Mouse (Mus musculus): ENCODE measurements around the gene Mgat4e. TPM values are rescaled to one million over a fixed set of nuclear protein-coding genes. Genes with fewer than 3 reads are reported as not detected.

Gene Mgat4e
- polyA plus RNA-seq, 1 experiment from 2014 or later: not detected

- no peak for ATAC-seq (ENCODE audit: insufficient number of reproducible peaks, insufficient read depth, low FRiP score, low read depth)
- Histone ChIP-seq H3K9ac (replicated peaks; ENCODE audit: low read depth, low read length) (no peak overlapping the region), H3K27ac (ENCODE audit: low read length) (no peak overlapping the region), H3K9me3 (ENCODE audit: control insufficient read depth, low read depth, low read length) (no peaks in the 10 kb centered on the region), H3K36me3 (ENCODE audit: control insufficient read depth, insufficient read depth, low read length) (no peaks in the 10 kb centered on the region), H3K4me1 (ENCODE audit: control insufficient read depth, insufficient read depth, low read length) (no peaks in the 10 kb centered on the region), H3K4me2 (replicated peaks; ENCODE audit: low read depth, low read length) (no peak overlapping the region), H3K4me3 (ENCODE audit: low read depth, low read length) (no peak overlapping the region), H3K27me3 (ENCODE audit: control insufficient read depth, insufficient read depth, low read length) (no peaks in the 10 kb centered on the region)
- WGBS: 66% methylated on average over 1 of the region's 1 CpGs
Measured at GRCm38 (mm10) chr1:134573300-134573931, 23.9 kb upstream of the Mgat4e start.

- Histone ChIP-seq H3K9ac (replicated peaks; ENCODE audit: low read depth, low read length) (no peak overlapping the region), H3K9me3 (ENCODE audit: control insufficient read depth, low read depth, low read length) (no peaks in the 10 kb centered on the region), H3K27me3 (ENCODE audit: control insufficient read depth, insufficient read depth, low read length) (no peaks in the 10 kb centered on the region), H3K4me2 (replicated peaks; ENCODE audit: low read depth, low read length) (no peak overlapping the region), H3K36me3 (ENCODE audit: control insufficient read depth, insufficient read depth, low read length) (no peaks in the 10 kb centered on the region), H3K27ac (ENCODE audit: low read length) (no peak overlapping the region), H3K4me1 (ENCODE audit: control insufficient read depth, insufficient read depth, low read length) (0 out of 2 replicates have a peak, but pooled peaks cover 7% of the 10 kb centered on the region), H3K4me3 (ENCODE audit: low read depth, low read length) (no peak overlapping the region)
- no peak for ATAC-seq (ENCODE audit: insufficient number of reproducible peaks, insufficient read depth, low FRiP score, low read depth)
- WGBS: 66% methylated on average over 3 of the region's 3 CpGs
Measured at GRCm38 (mm10) chr1:134570631-134571030, 21.1 kb upstream of the Mgat4e start.

DNA sequence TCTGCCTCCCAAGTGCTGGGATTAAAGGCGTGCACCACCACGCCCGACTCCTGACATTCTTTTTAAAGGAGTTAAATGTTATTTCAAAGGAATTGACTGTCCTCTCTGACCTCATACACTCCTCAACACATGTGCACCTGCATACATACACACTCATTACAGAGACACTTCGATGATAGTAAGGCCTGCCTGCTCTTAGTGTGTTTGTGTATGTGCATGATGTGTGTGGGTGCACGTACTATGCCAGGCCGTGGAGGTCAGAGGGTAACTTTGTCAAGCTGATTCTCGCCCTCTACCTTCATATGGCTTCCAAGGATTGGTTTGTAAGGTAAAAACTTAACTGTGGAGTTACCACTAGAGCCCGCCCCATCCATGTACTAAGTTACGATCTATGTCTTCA is 20.7 kb upstream of the Mgat4e start:
- H3K36me3 ChIP-seq (ENCODE audit: control insufficient read depth, insufficient read depth, low read length): no peaks in the 10 kb centered on the region
- no peak overlapping the region for H3K27ac ChIP-seq (ENCODE audit: low read length)
- WGBS: 88% methylated on average over 9 of the region's 9 CpGs
- no peak for ATAC-seq (ENCODE audit: insufficient number of reproducible peaks, insufficient read depth, low FRiP score, low read depth)
- H3K9me3 ChIP-seq (ENCODE audit: control insufficient read depth, low read depth, low read length): no peaks in the 10 kb centered on the region
- H3K4me1 ChIP-seq (ENCODE audit: control insufficient read depth, insufficient read depth, low read length): 0 out of 2 replicates have a peak, but pooled peaks cover 7% of the 10 kb centered on the region
- H3K4me2 ChIP-seq (replicated peaks; ENCODE audit: low read depth, low read length): no peak overlapping the region
- no peak overlapping the region for H3K4me3 ChIP-seq (ENCODE audit: low read depth, low read length)
- no peaks in the 10 kb centered on the region for H3K27me3 ChIP-seq (ENCODE audit: control insufficient read depth, insufficient read depth, low read length)
- no peak overlapping the region for H3K9ac ChIP-seq (replicated peaks; ENCODE audit: low read depth, low read length)

GRCm38 (mm10) chr1:134567511-134567910 is 18.0 kb upstream of the Mgat4e start:
- 0 out of 2 replicates have a peak, but pooled peaks cover 9% of the 10 kb centered on the region for H3K4me1 ChIP-seq (ENCODE audit: control insufficient read depth, insufficient read depth, low read length)
- no peak overlapping the region for H3K27ac ChIP-seq (ENCODE audit: low read length)
- H3K4me2 ChIP-seq (replicated peaks; ENCODE audit: low read depth, low read length): no peak overlapping the region
- H3K9ac ChIP-seq (replicated peaks; ENCODE audit: low read depth, low read length): no peak overlapping the region
- H3K9me3 ChIP-seq (ENCODE audit: control insufficient read depth, low read depth, low read length): no peaks in the 10 kb centered on the region
- H3K36me3 ChIP-seq (ENCODE audit: control insufficient read depth, insufficient read depth, low read length): no peaks in the 10 kb centered on the region
- ATAC-seq (ENCODE audit: insufficient number of reproducible peaks, insufficient read depth, low FRiP score, low read depth): no peak
- no peaks in the 10 kb centered on the region for H3K27me3 ChIP-seq (ENCODE audit: control insufficient read depth, insufficient read depth, low read length)
- H3K4me3 ChIP-seq (ENCODE audit: low read depth, low read length): no peak overlapping the region
- 13% methylated on average over 1 of the region's 1 CpGs for WGBS

DNA sequence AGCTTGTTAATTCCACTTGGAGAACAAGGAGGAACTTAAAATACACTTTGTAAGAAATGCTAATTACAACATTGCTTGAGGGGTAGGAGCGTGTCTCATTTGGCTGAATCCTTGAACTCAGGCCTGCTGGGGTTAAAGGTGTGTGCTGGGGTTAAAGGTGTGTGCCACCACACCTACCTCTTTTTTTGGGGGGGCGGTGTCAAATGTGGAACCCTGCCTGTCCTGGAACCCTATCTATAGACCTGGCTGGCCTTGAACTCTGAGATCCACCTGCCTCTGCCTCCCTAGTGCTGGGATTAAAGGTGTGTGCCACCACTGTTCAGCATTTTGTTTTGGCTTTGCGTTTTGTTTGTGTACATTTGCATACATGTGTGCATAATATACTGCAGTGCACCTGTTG is 14.2 kb upstream of the Mgat4e start:
- Histone ChIP-seq H3K27me3 (ENCODE audit: control insufficient read depth, insufficient read depth, low read length) (no peaks in the 10 kb centered on the region), H3K4me1 (ENCODE audit: control insufficient read depth, insufficient read depth, low read length) (0 out of 2 replicates have a peak, but pooled peaks cover 17% of the 10 kb centered on the region), H3K4me2 (replicated peaks; ENCODE audit: low read depth, low read length) (no peak overlapping the region), H3K9me3 (ENCODE audit: control insufficient read depth, low read depth, low read length) (no peaks in the 10 kb centered on the region), H3K9ac (replicated peaks; ENCODE audit: low read depth, low read length) (no peak overlapping the region), H3K36me3 (ENCODE audit: control insufficient read depth, insufficient read depth, low read length) (no peaks in the 10 kb centered on the region), H3K4me3 (ENCODE audit: low read depth, low read length) (no peak overlapping the region), H3K27ac (ENCODE audit: low read length) (no peak overlapping the region)
- no peak for ATAC-seq (ENCODE audit: insufficient number of reproducible peaks, insufficient read depth, low FRiP score, low read depth)
- 87% methylated on average over 3 of the region's 3 CpGs for WGBS

- H3K4me2 ChIP-seq (replicated peaks; ENCODE audit: low read depth, low read length): peak overlapping the region; percentile 64
- H3K9me3 ChIP-seq (ENCODE audit: control insufficient read depth, low read depth, low read length): no peaks in the 10 kb centered on the region
- peak overlapping the region; percentile 100 for H3K4me3 ChIP-seq (ENCODE audit: low read depth, low read length)
- H3K4me1 ChIP-seq (ENCODE audit: control insufficient read depth, insufficient read depth, low read length): 0 out of 2 replicates have a peak, but pooled peaks cover 15% of the 10 kb centered on the region
- no peaks in the 10 kb centered on the region for H3K36me3 ChIP-seq (ENCODE audit: control insufficient read depth, insufficient read depth, low read length)
- no peaks in the 10 kb centered on the region for H3K27me3 ChIP-seq (ENCODE audit: control insufficient read depth, insufficient read depth, low read length)
- H3K9ac ChIP-seq (replicated peaks; ENCODE audit: low read depth, low read length): no peak overlapping the region
- no peak overlapping the region for H3K27ac ChIP-seq (ENCODE audit: low read length)
- no peak for ATAC-seq (ENCODE audit: insufficient number of reproducible peaks, insufficient read depth, low FRiP score, low read depth)
Measured at GRCm38 (mm10) chr1:134562457-134562856, 13.0 kb upstream of the Mgat4e start.

DNA sequence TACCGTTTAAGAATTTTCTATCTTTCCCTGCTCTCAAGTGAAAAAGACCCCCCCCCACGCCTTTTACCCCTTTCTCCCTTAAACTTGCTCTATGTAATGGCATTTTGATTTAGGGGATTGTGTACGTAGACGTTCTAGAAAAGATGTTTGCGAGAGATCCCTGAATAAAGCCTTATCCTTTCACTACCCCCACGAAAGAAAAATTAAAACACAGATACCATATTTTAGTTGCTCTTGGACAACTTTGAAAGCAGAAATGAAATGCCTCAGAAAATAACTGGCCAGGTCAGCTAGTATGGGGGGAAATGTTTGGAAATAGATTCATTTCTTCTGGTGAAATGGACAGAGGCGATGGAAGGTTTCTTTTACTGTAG is 12.3 kb upstream of the Mgat4e start:
- 5% methylated on average over 7 of the region's 7 CpGs for WGBS
- H3K4me1 ChIP-seq (ENCODE audit: control insufficient read depth, insufficient read depth, low read length): 0 out of 2 replicates have a peak, but pooled peaks cover 17% of the 10 kb centered on the region

DNA sequence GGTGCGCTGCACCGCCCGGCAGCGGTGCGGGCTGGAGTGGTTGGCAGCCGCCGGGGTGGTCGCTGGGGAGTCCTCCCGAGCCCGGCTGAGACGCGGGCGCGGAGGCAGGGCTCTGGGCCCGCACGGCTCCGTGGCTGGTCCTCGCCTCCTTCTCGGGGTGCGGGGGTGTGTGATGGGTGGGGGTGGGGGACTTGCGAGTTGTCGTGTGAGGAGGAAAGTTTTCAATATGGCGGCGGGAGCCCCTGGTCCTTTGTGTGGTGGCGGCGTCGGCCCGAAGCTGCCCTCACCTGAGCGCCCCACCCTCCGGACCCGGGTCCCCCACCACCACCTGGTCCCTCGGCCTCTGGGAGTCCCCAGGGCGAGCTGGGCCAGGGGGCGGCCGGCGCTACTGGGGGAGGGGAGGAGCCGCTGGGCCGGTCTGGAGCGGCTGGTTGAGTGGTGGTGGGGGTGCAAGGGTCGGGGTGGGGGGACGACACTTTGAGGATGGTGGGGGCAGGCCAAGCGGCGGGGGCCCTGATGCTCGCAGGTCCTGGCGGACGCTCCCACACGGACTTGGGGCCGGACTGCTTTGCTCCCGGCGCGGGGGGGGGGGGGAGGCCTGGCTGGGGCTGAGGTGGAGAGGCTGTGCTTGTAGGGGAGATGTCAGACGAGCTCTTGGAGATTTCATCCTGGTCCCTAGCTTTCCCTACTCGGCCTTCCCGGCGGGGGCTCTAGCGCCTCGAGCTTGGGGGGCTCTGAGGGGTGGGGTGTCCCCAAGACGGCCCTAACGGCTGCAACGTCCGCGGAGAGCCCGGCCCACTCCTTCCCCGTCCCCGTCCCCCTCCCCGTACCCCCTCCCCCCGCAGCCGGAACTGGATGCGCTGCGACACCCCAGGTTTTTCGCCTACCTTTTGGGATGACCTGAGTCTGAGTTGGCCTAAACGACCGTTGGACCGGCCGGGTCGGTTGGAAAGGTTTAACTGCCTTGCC is 11.6 kb upstream of the Mgat4e start:
- peak overlapping the region; percentile 98 for H3K9ac ChIP-seq (replicated peaks; ENCODE audit: low read depth, low read length)
- peak overlapping the region; percentile 100 for H3K4me3 ChIP-seq (ENCODE audit: low read depth, low read length)
- H3K4me2 ChIP-seq (replicated peaks; ENCODE audit: low read depth, low read length): peak overlapping the region; percentile 64
- H3K27ac ChIP-seq (ENCODE audit: low read length): peak overlapping the region; percentile 95
- peaks cover 17% of the 10 kb centered on the region; the same call in 1 of the 2 replicates for H3K4me1 ChIP-seq (ENCODE audit: control insufficient read depth, insufficient read depth, low read length)
- no peaks in the 10 kb centered on the region for H3K36me3 ChIP-seq (ENCODE audit: control insufficient read depth, insufficient read depth, low read length)
- WGBS: 1% methylated on average over 56 of the region's 76 CpGs
- no peaks in the 10 kb centered on the region for H3K9me3 ChIP-seq (ENCODE audit: control insufficient read depth, low read depth, low read length)
- no peaks in the 10 kb centered on the region for H3K27me3 ChIP-seq (ENCODE audit: control insufficient read depth, insufficient read depth, low read length)
- ATAC-seq (ENCODE audit: insufficient number of reproducible peaks, insufficient read depth, low FRiP score, low read depth): no peak

More for the DNA sequence above, 12.3 kb upstream of the Mgat4e start:
- peak overlapping the region; percentile 64 for H3K4me2 ChIP-seq (replicated peaks; ENCODE audit: low read depth, low read length)
- H3K27ac ChIP-seq (ENCODE audit: low read length): no peak overlapping the region; the same call in 1 of the 2 replicates
- no peaks in the 10 kb centered on the region for H3K9me3 ChIP-seq (ENCODE audit: control insufficient read depth, low read depth, low read length)
- H3K4me3 ChIP-seq (ENCODE audit: low read depth, low read length): peak overlapping the region; percentile 100
- ATAC-seq (ENCODE audit: insufficient number of reproducible peaks, insufficient read depth, low FRiP score, low read depth): no peak
- H3K9ac ChIP-seq (replicated peaks; ENCODE audit: low read depth, low read length): peak overlapping the region; percentile 98
- H3K27me3 ChIP-seq (ENCODE audit: control insufficient read depth, insufficient read depth, low read length): no peaks in the 10 kb centered on the region
- H3K36me3 ChIP-seq (ENCODE audit: control insufficient read depth, insufficient read depth, low read length): no peaks in the 10 kb centered on the region

All from stomach, embryonic 14.5 days (tissue).